Mouse (Mus musculus) C2C12 (cell line): Measurements from ENCODE around the gene Slc41a1. TPM values are rescaled to one million over a fixed set of nuclear protein-coding genes. Genes with fewer than 3 reads are reported as not detected.
A peak's percentile ranks its signal among the peaks of the same experiment; 100 is the strongest.

Experiments used
- H3K27me3 ChIP-seq: one replicate; pipeline ENCODE4 v1.6.1; 2011; ENCODE audit not compliant: control insufficient read depth, insufficient read depth, insufficient read length
- H3K36me3 ChIP-seq: one replicate; pipeline ENCODE4 v1.6.1; 2011; ENCODE audit not compliant: control insufficient read depth, insufficient read depth
- H3K4me3 ChIP-seq: one replicate; pipeline ENCODE4 v1.5.1; 2011; ENCODE audit warnings: mild to moderate bottlenecking, control low read depth; ENCODE audit not compliant: poor library complexity, insufficient read depth, severe bottlenecking
- H3K79me2 ChIP-seq: one replicate; pipeline ENCODE4 v1.6.1; 2011; ENCODE audit not compliant: control insufficient read depth, insufficient read depth
- H3K79me3 ChIP-seq: one replicate; pipeline ENCODE4 v1.6.1; 2011; ENCODE audit warnings: low read depth, control low read depth
- H3ac ChIP-seq: one replicate; pipeline ENCODE3; 2011; ENCODE audit warnings: low read depth; ENCODE audit not compliant: control insufficient read depth, insufficient read length
- CEBPB ChIP-seq: IDR thresholded peaks from one replicate; pipeline ENCODE4 v1.6.1; 2011; ENCODE audit warnings: low read depth, mild to moderate bottlenecking, control low read depth, moderate library complexity
- CTCF ChIP-seq: IDR thresholded peaks from one replicate; pipeline ENCODE4 v1.5.1; 2011; ENCODE audit not compliant: control insufficient read depth, insufficient read depth, insufficient read length
- FOSL1 ChIP-seq: IDR thresholded peaks from one replicate; pipeline ENCODE4 v1.8.0; 2011; ENCODE audit warnings: mild to moderate bottlenecking, low read length; ENCODE audit not compliant: poor library complexity, insufficient read depth, severe bottlenecking
- MAX ChIP-seq: IDR thresholded peaks from one replicate; pipeline ENCODE4 v1.6.1; 2011; ENCODE audit warnings: mild to moderate bottlenecking, control low read depth
- MYOD1 ChIP-seq: IDR thresholded peaks from one replicate; pipeline ENCODE4 v1.6.1; 2011; ENCODE audit warnings: low read depth; ENCODE audit not compliant: control insufficient read depth, insufficient read length
- MYOG ChIP-seq: IDR thresholded peaks from one replicate; pipeline ENCODE4 v1.6.1; 2011; ENCODE audit not compliant: control insufficient read depth, insufficient read length; ENCODE audit errors: extremely low read depth
- USF1 ChIP-seq: IDR thresholded peaks from one replicate; pipeline ENCODE4 v1.6.1; 2011; ENCODE audit warnings: low read depth, mild to moderate bottlenecking, control low read depth, moderate library complexity
- polyA plus RNA-seq: library from polyadenylated mRNA; unstranded; fragments of >200 nt; fragmentation: generic; extraction: Trizol; gene quantifications from one replicate; pipeline ENCODE4 v1.2.1, GENCODE M21; 2012; ENCODE audit warnings: missing spikeins

The Slc41a1 gene
- polyA plus RNA-seq, 1 experiment: 6.7 TPM

- TF ChIP-seq USF1: no peak
- TF ChIP-seq MAX: no peak
- no peak for TF ChIP-seq CEBPB
- no peak for TF ChIP-seq MYOG
- TF ChIP-seq FOSL1: no peak
- TF ChIP-seq MYOD1: no peak
- TF ChIP-seq CTCF: no peak
- H3ac ChIP-seq: peak overlapping the region; percentile 87
- no peaks in the 10 kb centered on the region for H3K79me2 ChIP-seq
- H3K27me3 ChIP-seq: no peaks in the 10 kb centered on the region
- H3K79me3 ChIP-seq: no peaks in the 10 kb centered on the region
- H3K36me3 ChIP-seq: no peaks in the 10 kb centered on the region
- H3K4me3 ChIP-seq: peak overlapping the region; percentile 68
Measured at GRCm38 (mm10) chr1:131828297-131829126, 1.2 kb downstream of the Slc41a1 start.

GRCm38 (mm10) chr1:131829279-131829678 is 2.0 kb downstream of the Slc41a1 start:
- Histone ChIP-seq H3K27me3 (no peaks in the 10 kb centered on the region), H3K79me3 (no peaks in the 10 kb centered on the region), H3K36me3 (no peaks in the 10 kb centered on the region), H3K4me3 (no peak overlapping the region), H3K79me2 (no peaks in the 10 kb centered on the region), H3ac (no peak overlapping the region)
- no peak for TF ChIP-seq MYOD1
- no peak for TF ChIP-seq MAX
- no peak for TF ChIP-seq CTCF
- no peak for TF ChIP-seq USF1
- no peak for TF ChIP-seq MYOG
- no peak for TF ChIP-seq CEBPB
- TF ChIP-seq FOSL1: no peak

GRCm38 (mm10) chr1:131830561-131830960 is 3.3 kb downstream of the Slc41a1 start:
- TF ChIP-seq CTCF (no peak), MAX (no peak), MYOD1 (no peak), MYOG (no peak), CEBPB (no peak), USF1 (no peak), FOSL1 (no peak)
- no peaks in the 10 kb centered on the region for H3K27me3 ChIP-seq
- H3K79me3 ChIP-seq: no peaks in the 10 kb centered on the region
- no peaks in the 10 kb centered on the region for H3K36me3 ChIP-seq
- no peak overlapping the region for H3K4me3 ChIP-seq
- H3ac ChIP-seq: no peak overlapping the region
- H3K79me2 ChIP-seq: no peaks in the 10 kb centered on the region

GRCm38 (mm10) chr1:131830971-131831641 is 3.8 kb downstream of the Slc41a1 start:
- Histone ChIP-seq H3K79me2 (no peaks in the 10 kb centered on the region), H3K4me3 (no peak overlapping the region), H3K27me3 (no peaks in the 10 kb centered on the region), H3K79me3 (no peaks in the 10 kb centered on the region), H3ac (no peak overlapping the region), H3K36me3 (no peaks in the 10 kb centered on the region)
- TF ChIP-seq MAX (no peak), CEBPB (no peak), CTCF (no peak), MYOD1 (no peak), MYOG (no peak), FOSL1 (no peak), USF1 (no peak)

GRCm38 (mm10) chr1:131837035-131837434 is 9.7 kb downstream of the Slc41a1 start:
- no peaks in the 10 kb centered on the region for H3K79me3 ChIP-seq
- H3K4me3 ChIP-seq: no peak overlapping the region
- no peak for TF ChIP-seq CEBPB
- no peak for TF ChIP-seq USF1
- TF ChIP-seq MAX: no peak
- TF ChIP-seq CTCF: no peak
- TF ChIP-seq MYOD1: no peak
- no peak for TF ChIP-seq MYOG
- TF ChIP-seq FOSL1: no peak
- no peaks in the 10 kb centered on the region for H3K27me3 ChIP-seq
- H3K79me2 ChIP-seq: no peaks in the 10 kb centered on the region
- H3ac ChIP-seq: no peak overlapping the region
- H3K36me3 ChIP-seq: no peaks in the 10 kb centered on the region

GRCm38 (mm10) chr1:131838542-131838941 is 11.2 kb downstream of the Slc41a1 start:
- TF ChIP-seq FOSL1: no peak
- TF ChIP-seq MYOG: no peak
- no peak for TF ChIP-seq CEBPB
- no peak for TF ChIP-seq MYOD1
- TF ChIP-seq USF1: no peak
- TF ChIP-seq CTCF: no peak
- no peak for TF ChIP-seq MAX
- Histone ChIP-seq H3K27me3 (no peaks in the 10 kb centered on the region), H3K36me3 (peaks cover 4% of the 10 kb centered on the region), H3K79me2 (no peaks in the 10 kb centered on the region), H3K4me3 (no peak overlapping the region), H3ac (no peak overlapping the region), H3K79me3 (no peaks in the 10 kb centered on the region)
